Mouse (Mus musculus) granulocyte monocyte progenitor cell, adult 5-6 weeks (primary cell): ENCODE measurements around the gene Pigk. TPM values are rescaled to one million over a fixed set of nuclear protein-coding genes. Genes with fewer than 3 reads are reported as not detected.

Experiments
- ATAC-seq: replicated peaks from 2 replicates; pipeline ENCODE4 v1.8.0; 2016; ENCODE audit warnings: mild to moderate bottlenecking, moderate TSS enrichment, inconsistent platforms; ENCODE audit not compliant: poor library complexity, severe bottlenecking
- total RNA-seq, 2 experiments: library from RNA; stranded (forward) in 1 of 2; stranded (reverse) in 1 of 2; fragments of 200-712, 200-1000 nt in 1 of 2; fragments of >200 nt in 1 of 2; fragmentation: Nextera tagmentation in 1 of 2; gene quantifications; 2 replicates each; pipeline ENCODE4 v1.2.3; 2014 to 2017

Pigk gene
- total RNA-seq, 2 experiments from 2014 or later: 22.2 to 56.7 TPM

GRCm38 (mm10) chr3:152724446-152724845, 10.5 kb downstream of the Pigk start:
- no peak for ATAC-seq

GRCm38 (mm10) chr3:152728238-152728637, 14.3 kb downstream of the Pigk start:
- ATAC-seq: no peak

DNA sequence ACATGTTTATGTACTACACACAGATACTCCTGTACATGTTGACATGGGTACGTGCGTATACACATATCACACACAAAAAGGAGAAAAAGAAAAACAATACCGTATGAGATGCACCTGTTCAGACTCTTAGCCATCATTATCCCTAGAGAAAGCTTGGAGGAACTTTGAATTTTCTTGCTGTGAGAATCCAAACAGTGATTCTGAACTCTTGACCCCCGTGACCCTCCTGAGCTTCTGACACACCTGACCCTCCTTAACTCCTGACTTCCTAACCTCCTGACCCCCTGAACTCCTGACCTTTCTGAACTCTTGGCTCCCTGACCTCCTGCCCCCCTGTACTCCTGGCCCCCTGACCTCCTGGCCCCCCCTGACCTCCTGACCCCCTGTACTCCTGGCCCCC, 19.1 kb downstream of the Pigk start:
- ATAC-seq: no peak

GRCm38 (mm10) chr3:152733513-152733912, 19.6 kb downstream of the Pigk start:
- no peak for ATAC-seq

- no peak for ATAC-seq
Observed at GRCm38 (mm10) chr3:152734100-152734499, 20.2 kb downstream of the Pigk start.

- no peak for ATAC-seq
Observed at GRCm38 (mm10) chr3:152735601-152736250, 21.8 kb downstream of the Pigk start.

GRCm38 (mm10) chr3:152744301-152744700, 30.4 kb downstream of the Pigk start:
- no peak for ATAC-seq

DNA sequence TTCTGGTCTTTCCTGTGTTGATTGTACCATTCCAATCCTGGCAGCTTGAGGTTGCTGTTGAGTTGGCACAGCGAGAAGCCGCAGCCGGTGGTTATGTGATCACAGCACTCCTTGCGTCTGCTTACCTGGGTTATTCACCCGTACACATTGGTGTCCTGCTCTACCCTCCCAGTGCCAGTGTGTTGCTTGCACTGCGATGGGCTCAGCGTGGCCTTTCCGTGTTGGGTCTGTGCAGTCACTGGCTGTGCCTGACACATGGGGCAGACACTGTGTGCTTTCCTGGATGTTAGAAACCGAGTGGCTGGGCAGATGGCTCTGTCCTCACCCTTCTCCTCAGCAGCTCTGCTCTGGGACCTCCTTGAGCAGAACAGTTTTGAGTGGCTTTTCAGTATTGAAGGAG, 31.7 kb downstream of the Pigk start:
- ATAC-seq: no peak

DNA sequence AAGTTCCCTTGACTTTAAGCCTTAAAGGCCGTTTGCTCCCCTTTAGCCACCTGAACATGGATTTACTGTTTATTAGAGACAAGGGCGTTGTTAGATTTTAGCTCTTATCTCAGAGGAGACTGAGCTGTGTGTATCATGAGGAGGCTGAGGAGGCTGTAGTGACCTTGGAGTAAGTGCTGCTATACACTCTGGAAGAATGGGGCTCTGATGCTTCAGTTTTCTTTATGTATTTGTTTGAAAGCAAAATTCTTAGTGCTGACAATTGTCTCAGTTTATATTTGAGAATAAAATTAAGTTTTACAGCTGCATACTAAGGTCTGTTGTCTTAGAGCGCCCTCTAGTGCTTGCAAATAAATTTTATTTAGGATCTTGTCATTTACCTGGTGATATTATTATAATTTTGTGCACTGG, 35.6 kb downstream of the Pigk start:
- peak; percentile 56; the same call in 1 of the 2 replicates for ATAC-seq

DNA sequence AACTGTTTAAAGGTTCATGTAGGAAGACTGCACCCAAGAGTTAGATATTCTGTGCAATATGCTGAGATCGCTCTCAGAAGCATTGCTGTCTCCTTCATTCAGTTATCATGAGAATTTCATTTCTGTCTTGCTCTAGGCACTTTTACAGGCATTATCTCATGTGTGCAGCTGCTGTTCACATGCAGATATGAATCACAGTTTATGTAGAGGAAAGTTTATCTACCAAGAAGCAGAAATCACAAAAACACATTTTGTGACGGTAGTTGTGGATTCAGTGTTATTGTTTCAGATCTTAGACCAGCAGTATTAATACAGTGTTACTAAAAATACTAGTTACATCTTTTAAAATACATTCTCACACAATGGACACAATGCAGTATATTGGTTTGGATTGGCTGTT, 36.0 kb downstream of the Pigk start:
- ATAC-seq: no peak

DNA sequence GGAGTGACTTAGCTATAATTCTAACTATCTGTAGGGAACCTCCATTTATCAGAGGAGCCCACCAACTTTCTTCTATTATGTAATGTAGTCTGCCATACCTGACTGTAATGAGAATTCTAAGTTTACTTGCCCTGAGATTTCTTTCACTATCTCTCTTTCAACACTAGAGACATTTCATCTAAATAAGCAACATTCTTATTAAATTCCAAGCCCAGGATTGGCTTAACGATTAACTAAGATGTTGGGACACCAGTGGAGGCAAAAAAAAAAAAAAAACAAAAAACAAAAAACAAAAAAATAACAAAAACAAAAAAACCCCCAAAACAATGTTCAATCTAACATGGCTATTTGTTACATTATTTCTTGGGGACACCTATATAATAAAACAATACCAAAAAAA, 39.0 kb downstream of the Pigk start:
- ATAC-seq: no peak

- ATAC-seq: no peak
Observed at GRCm38 (mm10) chr3:152753345-152753744, 39.4 kb downstream of the Pigk start.

DNA sequence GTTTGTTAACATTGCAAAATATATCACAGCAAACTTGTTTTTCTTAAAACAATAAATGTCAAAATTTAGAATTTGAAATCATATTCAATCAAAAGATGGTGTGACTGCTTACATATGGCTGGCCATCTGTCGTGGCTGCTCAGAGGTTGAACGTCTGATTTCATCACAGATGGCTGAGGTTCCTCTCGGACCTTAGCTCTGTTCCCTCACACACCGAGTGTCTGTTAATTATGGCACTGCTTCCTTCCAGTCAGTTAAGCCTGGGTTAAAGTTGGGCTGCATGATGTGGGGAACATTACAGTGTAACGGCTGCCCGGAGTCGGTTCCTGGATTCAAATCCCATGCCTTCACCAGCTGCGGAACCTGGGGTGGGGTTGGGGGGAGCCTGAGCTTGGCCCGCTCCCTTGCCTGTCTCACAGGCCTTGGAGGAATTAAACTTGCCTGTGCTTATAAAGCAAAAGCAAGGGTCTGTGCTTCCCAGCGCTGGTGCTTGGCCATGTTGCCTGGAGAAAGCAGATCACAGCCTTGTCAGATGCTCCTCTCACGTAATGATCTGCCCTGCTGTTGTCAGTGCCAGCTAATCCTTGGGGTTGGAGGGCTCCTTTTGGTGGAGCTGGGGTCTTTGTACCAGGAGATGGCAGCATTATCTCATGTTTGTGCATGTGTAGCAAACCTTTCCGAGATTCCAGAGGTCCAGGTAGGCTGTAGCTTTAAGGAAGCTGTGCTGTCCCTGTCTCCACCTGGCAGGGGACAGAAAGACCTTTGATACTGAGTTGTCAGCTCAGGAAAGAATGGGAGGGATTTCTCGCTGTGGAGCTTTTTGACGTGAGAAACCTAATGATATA, 40.2 kb downstream of the Pigk start:
- ATAC-seq: no peak

DNA sequence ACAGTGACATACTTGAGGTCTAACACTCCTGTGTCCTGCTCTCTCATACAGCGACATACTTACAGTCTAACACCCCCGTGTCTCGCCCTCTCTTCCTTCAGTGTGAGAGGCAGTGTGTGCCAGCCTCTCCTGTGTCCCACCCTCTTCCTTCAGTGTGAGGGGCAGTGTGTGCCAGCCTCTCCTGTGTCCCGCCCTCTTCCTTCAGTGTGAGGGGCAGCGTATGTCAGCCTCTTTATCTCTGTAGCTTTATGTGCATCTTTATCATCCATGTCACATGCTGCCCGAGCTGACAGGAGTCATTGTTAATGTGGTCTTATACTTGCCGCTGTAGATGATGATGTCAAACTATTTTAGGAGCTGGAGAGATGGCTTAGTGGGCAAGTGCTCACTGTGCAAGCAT, 41.6 kb downstream of the Pigk start:
- no peak for ATAC-seq

DNA sequence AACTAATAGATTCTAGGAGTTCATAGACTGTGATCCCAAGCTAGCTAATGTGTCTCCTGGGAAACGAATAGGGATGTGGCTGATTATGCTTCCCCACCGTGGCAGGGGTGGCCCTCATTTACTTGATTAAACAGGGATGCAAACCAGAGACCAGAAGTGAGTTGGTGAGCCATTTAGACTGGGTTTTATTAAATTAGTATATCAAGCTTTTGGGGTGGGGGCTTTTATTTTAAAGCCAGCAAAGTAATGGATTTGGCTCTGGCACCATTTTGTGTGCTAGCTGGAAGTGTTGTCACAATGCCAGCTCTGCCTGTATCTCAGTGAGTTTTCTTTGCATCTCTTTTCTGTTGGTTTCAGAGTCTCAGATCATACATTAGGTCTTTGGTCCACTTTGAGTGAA, 43.0 kb downstream of the Pigk start:
- ATAC-seq: no peak

DNA sequence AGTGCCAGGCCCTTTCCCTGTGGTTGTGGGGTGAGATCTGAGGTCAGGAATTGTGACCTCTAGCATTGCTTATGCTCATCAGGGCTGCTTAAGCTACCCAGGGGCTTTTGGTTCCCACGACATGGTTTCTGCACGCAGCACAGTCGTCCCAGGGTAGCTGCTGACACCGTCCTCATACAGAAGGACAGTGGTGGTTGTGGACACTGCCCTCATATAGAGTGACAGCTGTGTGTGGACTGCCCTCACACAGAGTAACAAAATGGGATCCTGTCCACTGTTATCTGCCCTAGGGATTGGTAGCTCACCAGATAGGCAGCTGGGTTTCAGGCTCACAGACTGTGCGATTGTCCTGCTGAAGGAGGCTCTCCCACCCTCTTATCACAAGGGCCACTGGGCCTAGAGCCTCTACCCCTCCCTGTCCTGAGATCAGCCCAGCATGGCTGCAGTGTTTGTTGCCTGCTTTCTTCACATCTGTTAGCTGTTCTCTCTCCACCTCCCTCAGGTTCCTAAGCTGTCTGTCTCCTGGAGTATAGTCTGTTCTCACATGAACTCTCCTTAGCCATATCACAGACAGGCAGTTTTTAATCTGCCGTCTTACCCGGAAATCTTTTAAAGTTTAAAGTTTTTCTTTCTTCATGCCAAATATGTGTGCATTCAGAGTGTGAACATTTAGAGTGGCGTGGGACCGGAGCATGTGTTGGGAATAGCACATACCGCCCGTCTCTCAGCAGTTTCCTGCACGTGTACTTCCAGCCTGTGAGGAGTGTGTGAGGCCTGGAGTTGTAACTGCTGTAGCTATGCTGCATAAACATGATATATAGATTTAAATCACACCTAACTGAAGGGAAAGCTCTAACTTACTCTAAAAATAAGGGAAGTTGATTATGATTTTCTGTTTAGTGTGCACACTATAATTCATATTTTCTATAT, 43.8 kb downstream of the Pigk start:
- ATAC-seq: no peak

DNA sequence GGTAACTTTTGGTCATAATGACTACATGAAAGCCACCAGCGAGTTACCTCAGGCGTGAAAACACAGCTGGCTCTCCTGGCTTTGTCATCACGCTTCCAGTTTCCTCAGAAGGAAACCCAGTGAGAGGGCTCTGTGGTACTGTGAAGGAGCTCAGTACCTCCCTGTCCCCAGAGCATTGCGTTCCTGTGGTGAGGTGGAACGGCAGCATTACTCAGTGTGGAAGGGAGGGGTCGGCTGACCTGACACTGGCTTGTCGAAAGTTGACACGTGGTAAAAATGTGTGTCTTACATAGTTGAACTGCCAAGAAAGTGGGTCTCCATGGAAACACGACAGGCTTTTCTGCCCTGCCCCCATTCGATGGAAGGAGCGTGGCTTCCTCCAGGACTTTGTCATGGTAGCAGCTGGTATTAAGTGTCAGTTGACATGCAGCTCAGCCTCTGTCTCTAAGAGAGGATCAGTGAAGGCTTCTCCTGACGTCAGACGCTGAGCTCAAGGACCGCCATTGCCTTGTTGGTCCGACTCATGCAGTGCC, 44.7 kb downstream of the Pigk start:
- no peak for ATAC-seq

- ATAC-seq: 0 out of 2 replicates have a peak, but pooled peaks have one; percentile 17
Observed at GRCm38 (mm10) chr3:152761116-152761515, 47.2 kb downstream of the Pigk start.

DNA sequence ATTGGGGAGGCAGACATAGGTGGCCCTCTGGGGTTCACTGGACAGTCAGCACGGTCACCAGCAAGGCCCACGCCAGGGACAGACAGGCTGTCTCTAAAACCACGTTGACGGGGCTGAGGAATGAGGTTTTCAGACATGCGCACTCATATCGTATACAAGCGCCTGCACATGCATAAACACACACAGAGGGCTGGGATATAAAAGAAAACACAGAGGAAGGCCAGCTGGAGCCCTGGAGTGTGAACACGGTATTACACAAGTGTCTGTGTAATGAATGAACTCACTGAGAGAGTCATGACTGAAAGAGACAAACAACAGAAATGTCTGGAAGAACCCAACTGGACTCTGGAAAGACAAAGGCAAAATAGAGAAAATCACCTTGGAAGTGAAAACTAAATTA, 47.8 kb downstream of the Pigk start:
- ATAC-seq: 0 out of 2 replicates have a peak, but pooled peaks have one; percentile 18

DNA sequence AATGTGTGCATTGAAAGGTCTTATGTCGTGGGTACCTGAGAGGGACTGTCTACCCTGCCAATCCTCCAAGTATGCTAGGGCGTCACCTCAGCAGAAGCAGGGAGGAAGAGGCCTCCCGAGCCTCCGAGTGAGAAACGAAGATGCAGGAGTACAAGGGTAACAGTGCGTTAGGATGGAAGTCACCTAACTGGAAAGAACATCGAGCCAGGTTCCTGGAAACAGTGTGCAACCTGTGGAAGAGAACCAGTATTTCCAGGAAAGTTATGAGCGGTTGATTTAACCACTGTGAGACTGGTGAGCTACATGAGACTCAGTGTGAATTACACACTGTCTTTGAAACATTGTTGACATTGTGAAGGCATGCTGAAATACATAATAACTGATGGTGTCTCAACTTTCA, 48.4 kb downstream of the Pigk start:
- no peak for ATAC-seq
